Mouse (Mus musculus) CD4-positive, CD25-positive, alpha-beta regulatory T cell, adult 4 months (primary cell): ENCODE data around the gene Osbpl3. TPM values are rescaled to one million over a fixed set of nuclear protein-coding genes. Genes with fewer than 3 reads are reported as not detected.

Source experiments
- ATAC-seq: one replicate; pipeline ENCODE4 v1.8.0; 2017
- polyA plus RNA-seq, 2 experiments: library from polyadenylated mRNA; unstranded; fragments of 100-300 nt; shearing (Covaris generic); gene quantifications; one replicate each; pipeline ENCODE4 v1.2.1; 2017

Gene Osbpl3
- polyA plus RNA-seq, 2 experiments from 2014 or later = 37.2 to 48.1 TPM

- ATAC-seq = no peak
Measured at GRCm38 (mm10) chr6:50371501-50372086, 84.4 kb downstream of the Osbpl3 start.

DNA sequence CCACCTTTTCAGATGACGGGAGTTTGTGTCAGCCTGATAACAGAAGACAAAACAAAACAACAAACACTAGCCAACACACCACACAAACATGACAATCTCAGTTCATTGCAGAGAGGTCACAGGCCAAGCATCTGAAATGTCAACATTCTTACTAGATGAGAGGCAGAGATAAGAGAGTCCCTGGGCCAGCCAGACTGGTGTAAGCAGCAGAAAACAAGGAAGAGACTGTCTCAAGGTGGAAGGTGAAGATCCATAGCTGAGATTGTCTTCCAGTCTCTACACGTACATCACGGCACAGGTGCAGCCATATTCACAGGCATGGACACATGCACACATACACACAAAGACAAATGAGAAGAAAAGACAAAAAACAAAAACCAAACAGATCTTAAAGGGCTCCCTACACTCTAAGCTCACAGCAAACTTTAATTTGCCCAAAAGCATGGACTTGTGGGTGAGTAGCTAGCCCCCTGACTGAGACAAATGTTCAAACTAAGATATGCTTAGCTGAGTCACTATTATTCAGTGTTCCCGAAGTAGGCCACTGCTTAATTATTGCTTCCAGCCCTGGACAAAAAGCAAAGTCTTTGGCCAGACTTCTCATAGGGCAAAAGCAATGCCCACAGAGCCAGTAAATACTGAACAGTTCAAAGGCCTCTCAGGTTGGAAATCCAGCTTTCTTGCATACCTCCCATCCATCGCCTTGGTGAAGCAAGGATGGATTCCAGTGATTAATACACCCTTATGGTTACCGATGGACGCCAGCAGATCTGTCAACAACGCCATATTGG is 87.3 kb downstream of the Osbpl3 start:
- ATAC-seq = no peak

DNA sequence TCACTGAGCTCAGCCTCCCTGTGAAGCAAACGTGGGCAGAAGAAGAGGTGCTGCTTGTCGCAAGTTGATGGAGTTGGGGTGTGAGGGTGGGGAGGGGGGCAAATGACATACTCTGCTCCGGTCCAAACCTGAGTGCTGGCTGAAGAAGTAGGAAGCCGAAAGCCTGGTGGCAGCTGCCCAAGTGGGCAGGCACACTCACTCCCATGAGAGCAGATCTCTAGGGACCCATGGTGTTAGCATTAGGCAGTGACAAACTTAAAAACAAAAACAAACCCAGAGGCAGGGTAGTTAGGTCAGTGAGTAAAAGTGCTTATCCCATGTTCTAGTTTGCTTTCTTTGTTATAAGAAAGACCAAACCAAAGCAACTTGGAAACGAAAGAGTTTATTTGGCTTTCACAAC is 88.2 kb downstream of the Osbpl3 start:
- ATAC-seq = no peak

GRCm38 (mm10) chr6:50366724-50367123 is 89.3 kb downstream of the Osbpl3 start:
- ATAC-seq = no peak

- ATAC-seq = no peak
Measured at GRCm38 (mm10) chr6:50366319-50366718, 89.7 kb downstream of the Osbpl3 start.

GRCm38 (mm10) chr6:50364364-50364763 is 91.6 kb downstream of the Osbpl3 start:
- no peak for ATAC-seq

DNA sequence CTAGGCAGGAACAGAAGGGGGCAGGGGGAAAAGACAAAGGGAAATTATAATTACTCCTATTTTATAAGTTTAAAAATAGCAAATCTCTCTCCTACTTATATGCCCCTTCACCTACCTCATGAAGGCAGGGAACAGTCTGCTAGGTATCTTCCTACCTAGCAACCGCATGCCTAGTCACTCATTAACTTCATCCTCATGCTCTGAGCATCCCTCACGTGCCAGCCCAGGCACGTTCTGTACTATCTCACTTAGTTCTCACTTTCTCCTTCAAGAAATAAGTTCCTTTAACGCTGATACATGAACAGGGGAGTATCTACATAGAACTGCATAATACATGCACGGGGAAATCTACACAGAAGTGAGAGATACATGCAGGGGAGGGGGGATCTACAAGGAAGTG is 92.6 kb downstream of the Osbpl3 start:
- no peak for ATAC-seq

DNA sequence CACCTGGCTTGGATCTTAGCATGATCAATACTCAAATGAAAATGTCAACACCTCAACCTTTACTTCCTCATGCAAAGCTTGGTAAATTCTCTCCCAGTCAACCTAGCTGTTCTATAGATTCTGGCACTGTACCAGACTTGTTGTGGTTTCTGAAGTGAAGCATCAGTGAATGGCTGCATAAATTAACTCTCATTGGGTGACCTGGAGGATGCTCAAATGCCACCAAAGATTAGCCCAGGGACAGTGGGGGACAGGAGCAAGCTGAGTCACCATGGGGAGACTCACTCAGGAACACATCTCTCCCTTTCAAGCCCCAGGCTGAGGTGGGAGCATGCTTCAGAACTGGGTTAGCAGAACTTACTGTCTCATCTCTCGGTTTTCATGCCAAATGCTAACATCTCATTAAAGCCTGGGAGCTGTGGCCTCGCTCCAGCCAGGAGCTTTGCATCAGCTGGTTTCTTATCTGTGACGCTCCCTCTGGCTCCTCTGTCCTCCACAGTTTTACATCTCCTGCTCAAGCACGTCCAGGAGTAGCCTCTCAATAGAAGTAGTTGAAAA is 93.2 kb downstream of the Osbpl3 start:
- ATAC-seq = peak; percentile 67

DNA sequence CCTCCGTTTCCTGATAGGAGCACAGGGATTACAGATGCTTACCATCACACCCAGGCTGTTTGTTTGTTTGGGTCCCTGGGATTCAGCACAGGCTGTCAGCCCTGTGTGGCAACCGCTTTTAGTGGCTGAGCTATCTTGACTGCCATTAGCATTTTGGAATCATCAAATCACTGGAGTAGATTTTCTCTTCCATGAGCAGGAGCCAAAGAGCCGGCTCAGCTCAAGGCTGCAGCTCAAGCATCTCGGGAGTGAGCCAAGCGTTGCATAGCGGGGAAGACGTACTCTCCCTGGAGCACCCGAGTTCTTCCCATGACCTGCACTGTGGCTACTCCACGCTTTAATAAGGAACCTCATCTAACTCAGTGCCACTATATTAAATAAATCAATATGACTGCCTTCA is 93.8 kb downstream of the Osbpl3 start:
- no peak for ATAC-seq

DNA sequence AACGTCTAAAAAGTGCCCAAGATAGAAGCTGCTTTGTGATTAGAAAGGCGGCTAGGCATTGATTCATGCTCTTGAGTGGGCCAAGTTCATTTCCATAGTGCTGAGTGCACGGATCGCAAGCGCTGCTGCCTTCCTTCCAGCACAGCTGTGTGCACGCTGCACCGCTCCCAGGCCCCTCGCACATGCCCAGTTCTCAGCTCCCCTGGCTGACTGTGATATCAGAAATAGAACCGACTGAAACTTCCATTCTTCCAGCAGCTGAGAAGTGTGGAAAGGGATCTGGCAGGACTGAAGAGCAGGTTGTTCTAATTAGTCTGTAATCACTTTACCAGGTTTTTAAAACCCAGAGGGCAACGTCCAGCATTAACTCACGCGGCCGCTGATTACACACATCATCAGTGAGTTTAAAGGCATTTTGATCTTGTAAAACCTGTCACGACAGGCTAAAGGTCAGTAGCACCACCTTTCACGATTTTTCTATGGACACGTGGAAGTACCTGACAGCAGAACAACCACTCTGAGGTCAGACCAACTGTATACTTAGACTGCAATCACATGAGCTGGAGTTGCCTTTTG is 97.8 kb downstream of the Osbpl3 start:
- no peak for ATAC-seq

- ATAC-seq = no peak
Measured at GRCm38 (mm10) chr6:50354688-50355660, 101.0 kb downstream of the Osbpl3 start.

GRCm38 (mm10) chr6:50352812-50353211 is 103.2 kb downstream of the Osbpl3 start:
- no peak for ATAC-seq

DNA sequence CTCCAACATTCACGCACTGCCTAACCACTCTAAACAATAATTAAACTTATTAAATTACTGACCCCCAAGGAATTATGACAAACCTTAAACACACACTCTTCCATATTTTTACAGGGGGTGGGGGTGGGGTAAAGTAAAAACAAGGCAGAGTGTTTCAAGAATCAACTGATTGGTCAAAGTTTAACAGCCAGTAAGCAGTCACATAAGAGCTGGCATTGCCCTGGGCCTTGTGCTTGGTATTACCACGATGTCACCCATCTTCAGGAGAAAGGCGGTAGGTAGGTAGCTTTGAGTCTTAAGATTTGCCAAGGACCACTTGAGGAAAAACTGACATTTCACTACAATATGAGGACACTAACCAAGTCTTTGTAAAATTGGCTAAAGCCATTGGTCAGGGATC is 105.1 kb downstream of the Osbpl3 start:
- ATAC-seq = no peak

GRCm38 (mm10) chr6:50348619-50349018 is 107.4 kb downstream of the Osbpl3 start:
- no peak for ATAC-seq

- ATAC-seq = no peak
Measured at GRCm38 (mm10) chr6:50346204-50346603, 109.8 kb downstream of the Osbpl3 start.

GRCm38 (mm10) chr6:50340226-50340906 is 115.6 kb downstream of the Osbpl3 start:
- no peak for ATAC-seq

DNA sequence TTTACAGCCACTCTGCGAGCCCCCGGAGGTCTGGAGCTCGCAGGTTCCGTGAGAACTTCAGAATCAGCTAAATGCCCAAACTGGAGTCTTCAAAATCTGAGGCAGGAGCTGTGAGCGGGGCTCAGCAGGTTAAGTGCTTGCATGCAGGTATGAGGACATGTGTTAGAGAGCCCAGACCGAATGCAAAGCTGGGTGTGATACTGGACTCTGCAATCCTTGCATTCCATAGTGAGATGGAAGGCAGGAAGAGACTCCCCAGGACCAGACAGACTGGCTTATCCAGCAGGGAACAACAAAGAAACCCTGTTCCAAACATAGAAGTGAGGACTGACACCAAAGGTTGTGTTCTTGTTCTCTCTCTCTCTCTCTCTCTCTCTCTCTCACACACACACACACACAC is 118.6 kb downstream of the Osbpl3 start:
- ATAC-seq = no peak

GRCm38 (mm10) chr6:50336376-50336775 is 119.6 kb downstream of the Osbpl3 start:
- no peak for ATAC-seq

GRCm38 (mm10) chr6:50334846-50335821 is 120.9 kb downstream of the Osbpl3 start:
- ATAC-seq = peak; percentile 50

GRCm38 (mm10) chr6:50333346-50333745 is 122.7 kb downstream of the Osbpl3 start:
- ATAC-seq = no peak

DNA sequence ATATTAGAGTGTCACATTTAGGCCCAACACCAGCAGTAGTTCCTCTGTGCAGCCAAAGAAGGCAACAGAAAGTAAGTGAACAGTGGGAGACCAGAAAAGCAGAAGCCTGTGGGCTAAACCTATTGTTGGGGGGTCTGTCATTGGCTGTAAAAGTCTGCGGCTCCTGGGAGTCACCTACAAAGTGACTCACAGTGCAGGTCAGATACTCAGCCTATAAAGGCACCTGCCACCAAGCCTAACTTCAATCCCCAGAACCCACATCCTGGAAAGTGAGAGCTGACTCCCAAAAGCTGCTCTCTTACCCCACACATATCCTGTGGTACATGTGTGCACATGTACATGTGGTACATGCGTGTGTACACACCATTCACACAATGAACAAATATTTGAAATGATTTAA is 124.5 kb downstream of the Osbpl3 start:
- peak; percentile 41 for ATAC-seq
